Mouse (Mus musculus) erythroid progenitor cell, adult 5-6 weeks (primary cell): Measurements from ENCODE around the gene Btbd35f19. TPM values are rescaled to one million over a fixed set of nuclear protein-coding genes. Genes with fewer than 3 reads are reported as not detected.
"Not testable (repeated sequence)": the region's sequence is repeated elsewhere in the genome, so short reads cannot be mapped to it uniquely, and the experiment has no call there.

Experiments used
- ATAC-seq: replicated peaks from 2 replicates; pipeline ENCODE4 v1.8.0; 2016; ENCODE audit warnings: moderate number of reproducible peaks, mild to moderate bottlenecking, moderate TSS enrichment, inconsistent platforms; ENCODE audit not compliant: poor library complexity, low FRiP score, severe bottlenecking
- total RNA-seq, 2 experiments: library from RNA; stranded (forward) in 1 of 2; stranded (reverse) in 1 of 2; fragments of 150-400 nt in 1 of 2; fragments of 186-747, 209-891 nt in 1 of 2; gene quantifications; 2 replicates each; pipeline versions ENCODE4 v1.2.3 to v1.2.4; 2015 to 2017; ENCODE audit warnings: low replicate concordance in 2 of 2

The Btbd35f19 gene
- total RNA-seq (2015; ENCODE audit: low replicate concordance) = not detected in 2 replicates
- total RNA-seq (2017; ENCODE audit: low replicate concordance) = not detected in 2 replicates

- not testable (repeated sequence) for ATAC-seq
Observed at GRCm38 (mm10) chrX:31383818-31384217, at the start of gene Btbd35f19. TSS of gene Btbd35f19 (minus strand) at chrX:31383918.

GRCm38 (mm10) chrX:31341924-31342323 lies 41.8 kb downstream of the Btbd35f19 start:
- not testable (repeated sequence) for ATAC-seq

- not testable (repeated sequence) for ATAC-seq
Observed at GRCm38 (mm10) chrX:31336154-31336553, 47.6 kb downstream of the Btbd35f19 start, which contains the start of gene Btbd35f26. TSS of gene Btbd35f26 (plus strand) at chrX:31336454.

Other genes with a start within 250 kb of the Btbd35f19 start
- gene Spin2f, start 130.0 kb downstream of the Btbd35f19 start, total RNA-seq (2015; ENCODE audit: low replicate concordance) = not detected in 2 replicates
- not detected in 2 replicates for gene Spin2f, start 130.0 kb downstream of the Btbd35f19 start, total RNA-seq (2017; ENCODE audit: low replicate concordance)
- not detected in 2 replicates for gene Btbd35f26, start 47.5 kb downstream of the Btbd35f19 start, total RNA-seq (2015; ENCODE audit: low replicate concordance)
- gene Btbd35f26, start 47.5 kb downstream of the Btbd35f19 start, total RNA-seq (2017; ENCODE audit: low replicate concordance) = not detected in 2 replicates
- gene Gm21883, start 190.4 kb upstream of the Btbd35f19 start, total RNA-seq (2015; ENCODE audit: low replicate concordance) = not detected in 2 replicates
- not detected in 2 replicates for gene Gm21883, start 190.4 kb upstream of the Btbd35f19 start, total RNA-seq (2017; ENCODE audit: low replicate concordance)
- gene Spin2e, start 235.0 kb upstream of the Btbd35f19 start, total RNA-seq (2015; ENCODE audit: low replicate concordance) = not detected in 2 replicates
- not detected in 2 replicates for gene Spin2e, start 235.0 kb upstream of the Btbd35f19 start, total RNA-seq (2017; ENCODE audit: low replicate concordance)